In the genomic region with DNA sequence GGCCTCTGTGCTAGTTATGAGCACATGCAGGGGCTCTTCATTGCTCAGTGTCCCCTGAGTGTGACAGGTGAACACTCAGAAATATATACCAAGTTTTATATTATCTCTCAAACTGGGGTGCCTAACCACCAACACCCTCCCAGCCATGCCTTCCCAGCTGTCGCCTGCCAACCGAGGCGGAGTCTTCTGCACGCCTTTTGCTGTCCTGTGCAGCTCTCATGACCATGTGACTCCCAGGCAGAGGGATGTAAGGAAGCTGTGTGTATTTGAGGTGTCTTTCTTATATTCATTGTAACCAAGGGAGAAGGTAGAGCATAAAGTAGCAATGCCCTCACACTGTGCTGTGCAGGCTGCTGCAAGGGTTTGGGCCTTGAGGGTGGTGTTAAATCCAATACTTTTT, we compare ENCODE assay signal across 23 mouse cellular contexts.
DNase-seq lines count a peak whose midpoint lies in the region; ATAC-seq and TF ChIP-seq lines count a peak whose summit lies in the region.
"Had no signal": no experiment of that assay in that cellular context is flagged by ENCODE, and none has a peak within 500 bp of the region (broad histone marks: within the 10 kb centered on the region; RNA-seq: fewer than 3 reads in every experiment).

No protein-coding gene starts in this region.

- peak; percentile 27; the same call in 1 of the 2 replicates for ATAC-seq in embryonic facial prominence, embryonic 14.5 days (ENCODE audit: low read depth)
- ATAC-seq in midbrain, embryonic 16.5 days: peak; percentile 16; the same call in 1 of the 2 replicates
- ATAC-seq in midbrain, postnatal 0 days (ENCODE audit: low FRiP score): no peak
- ATAC-seq: activated CD4-positive, CD25-positive, alpha-beta regulatory T cell, adult 4 months; forebrain, embryonic 15.5 days; hindbrain, postnatal 0 days had no signal

- H3K4me1 ChIP-seq in embryonic facial prominence, embryonic 14.5 days (ENCODE audit: control insufficient read depth, insufficient read depth, low read length): peaks cover 6% of the 10 kb centered on the region; the same call in 1 of the 2 replicates
- H3K4me1 ChIP-seq in embryonic facial prominence, embryonic 10.5 days: peaks cover 6% of the 10 kb centered on the region; the same call in 1 of the 2 replicates
- H3K4me1 ChIP-seq in midbrain, embryonic 16.5 days (ENCODE audit: control insufficient read depth, insufficient read depth, low read length): peaks cover 16% of the 10 kb centered on the region; the same call in 1 of the 2 replicates
- no peaks in the 10 kb centered on the region for H3K4me1 ChIP-seq in midbrain, postnatal 0 days (ENCODE audit: insufficient read depth, low read length)
- H3K4me1 ChIP-seq in thymus, adult 2 months (replicated peaks; ENCODE audit: control insufficient read depth, insufficient read depth, low read length): no peaks in the 10 kb centered on the region

- H3K27ac ChIP-seq in embryonic facial prominence, embryonic 14.5 days (replicated peaks; ENCODE audit: low read depth, low read length): no peak overlapping the region
- H3K27ac ChIP-seq in embryonic facial prominence, embryonic 10.5 days (replicated peaks): no peak overlapping the region
- H3K27ac ChIP-seq in layer of hippocampus, adult 2 months: peak overlapping the region; percentile 91
- no peak overlapping the region for H3K27ac ChIP-seq in midbrain, embryonic 16.5 days (ENCODE audit: low read length)
- no peak overlapping the region for H3K27ac ChIP-seq in midbrain, postnatal 0 days (ENCODE audit: low read depth, low read length)
- H3K27ac ChIP-seq in thymus, adult 2 months (ENCODE audit: control insufficient read depth, insufficient read depth, low read length): no peak overlapping the region
- H3K27ac ChIP-seq: embryonic facial prominence, embryonic 12.5 days; forebrain, embryonic 15.5 days; heart, embryonic 15.5 days; hindbrain, postnatal 0 days had no signal

- no peak for TF ChIP-seq POLR2A in thymus, adult 2 months (IDR thresholded peaks at IDR 0.05; ENCODE audit: control insufficient read depth, extremely low read depth, insufficient read depth, low read length, poor library complexity)

- peaks cover 21% of the 10 kb centered on the region; the same call in 1 of the 2 replicates for H3K36me3 ChIP-seq in embryonic facial prominence, embryonic 14.5 days (ENCODE audit: control insufficient read depth, insufficient read depth, low read length)
- H3K36me3 ChIP-seq in embryonic facial prominence, embryonic 10.5 days (replicated peaks): peaks cover 32% of the 10 kb centered on the region
- H3K36me3 ChIP-seq in midbrain, embryonic 16.5 days (ENCODE audit: control insufficient read depth, insufficient read depth, low read length): no peaks in the 10 kb centered on the region; the same call in 1 of the 2 replicates
- peaks cover 7% of the 10 kb centered on the region; the same call in 1 of the 2 replicates for H3K36me3 ChIP-seq in midbrain, postnatal 0 days (ENCODE audit: insufficient read depth, low read length)
- peaks cover 6% of the 10 kb centered on the region; the same call in 1 of the 2 replicates for H3K36me3 ChIP-seq in thymus, adult 2 months (ENCODE audit: control insufficient read depth, insufficient read depth, low read length)
- H3K36me3 ChIP-seq: heart, embryonic 12.5 days; heart, embryonic 15.5 days had no signal

- no peak overlapping the region for H3K9ac ChIP-seq in embryonic facial prominence, embryonic 14.5 days (ENCODE audit: low read depth, low read length)
- no peak overlapping the region for H3K9ac ChIP-seq in midbrain, embryonic 16.5 days (ENCODE audit: low read depth, low read length)
- no peak overlapping the region for H3K9ac ChIP-seq in midbrain, postnatal 0 days (replicated peaks; ENCODE audit: low read length, poor library complexity, severe bottlenecking)
- H3K9ac ChIP-seq: embryonic facial prominence, embryonic 12.5 days; forebrain, embryonic 12.5 days; forebrain, embryonic 15.5 days; heart, embryonic 12.5 days; heart, embryonic 15.5 days had no signal

- no peaks in the 10 kb centered on the region for H3K9me3 ChIP-seq in embryonic facial prominence, embryonic 14.5 days (ENCODE audit: control insufficient read depth, low read length)
- H3K9me3 ChIP-seq in embryonic facial prominence, embryonic 10.5 days: no peaks in the 10 kb centered on the region
- no peaks in the 10 kb centered on the region for H3K9me3 ChIP-seq in midbrain, embryonic 16.5 days (replicated peaks; ENCODE audit: control insufficient read depth, low read length, poor library complexity, severe bottlenecking)
- H3K9me3 ChIP-seq in midbrain, postnatal 0 days (ENCODE audit: low read length): no peaks in the 10 kb centered on the region
- H3K9me3 ChIP-seq: embryonic facial prominence, embryonic 12.5 days; forebrain, embryonic 12.5 days; forebrain, embryonic 15.5 days; heart, embryonic 12.5 days; heart, embryonic 15.5 days had no signal

- no peak for TF ChIP-seq CTCF in layer of hippocampus, adult 2 months (conservative IDR thresholded peaks at IDR 0.05)
- no peak for TF ChIP-seq CTCF in midbrain, postnatal 0 days (IDR thresholded peaks at IDR 0.05)
- no peak for TF ChIP-seq CTCF in thymus, adult 2 months (IDR thresholded peaks at IDR 0.05; ENCODE audit: borderline replicate concordance, control insufficient read depth, extremely low read depth, insufficient read depth, low read length, poor library complexity)

- H3K4me2 ChIP-seq in embryonic facial prominence, embryonic 14.5 days (ENCODE audit: low read depth, low read length): no peak overlapping the region
- no peak overlapping the region for H3K4me2 ChIP-seq in midbrain, embryonic 16.5 days (ENCODE audit: low read length)
- H3K4me2 ChIP-seq in midbrain, postnatal 0 days (ENCODE audit: low read depth, low read length, poor library complexity, severe bottlenecking): no peak overlapping the region
- H3K4me2 ChIP-seq: embryonic facial prominence, embryonic 12.5 days; forebrain, embryonic 12.5 days; forebrain, embryonic 15.5 days; heart, embryonic 12.5 days; heart, embryonic 15.5 days; hindbrain, embryonic 14.5 days had no signal

- WGBS in embryonic facial prominence, embryonic 14.5 days: 55% methylated on average over 4 of the region's 4 CpGs
- WGBS in embryonic facial prominence, embryonic 10.5 days: 84% methylated on average over 4 of the region's 4 CpGs
- WGBS in midbrain, embryonic 16.5 days: 65% methylated on average over 4 of the region's 4 CpGs
- 67% methylated on average over 4 of the region's 4 CpGs for WGBS in midbrain, postnatal 0 days
- WGBS in thymus, adult 2 months: 42% methylated on average over 4 of the region's 4 CpGs

- no peak overlapping the region for H3K4me3 ChIP-seq in embryonic facial prominence, embryonic 14.5 days (ENCODE audit: low read depth, low read length)
- H3K4me3 ChIP-seq in embryonic facial prominence, embryonic 10.5 days: no peak overlapping the region
- H3K4me3 ChIP-seq in layer of hippocampus, adult 2 months: no peak overlapping the region
- H3K4me3 ChIP-seq in midbrain, embryonic 16.5 days (ENCODE audit: low read depth, low read length): no peak overlapping the region
- H3K4me3 ChIP-seq in midbrain, postnatal 0 days (ENCODE audit: low read depth, low read length): no peak overlapping the region
- H3K4me3 ChIP-seq in thymus, adult 2 months (ENCODE audit: control insufficient read depth, insufficient read depth, low read length): no peak overlapping the region
- H3K4me3 ChIP-seq: embryonic facial prominence, embryonic 12.5 days; erythroblast, embryonic 14.5 days; forebrain, embryonic 12.5 days; forebrain, embryonic 15.5 days; heart, embryonic 12.5 days; heart, embryonic 15.5 days had no signal

- H3K27me3 ChIP-seq in embryonic facial prominence, embryonic 14.5 days (replicated peaks; ENCODE audit: control insufficient read depth, insufficient read depth, low read length): no peaks in the 10 kb centered on the region
- no peaks in the 10 kb centered on the region for H3K27me3 ChIP-seq in embryonic facial prominence, embryonic 10.5 days (replicated peaks; ENCODE audit: low read depth, poor library complexity, severe bottlenecking)
- H3K27me3 ChIP-seq in midbrain, embryonic 16.5 days (ENCODE audit: control insufficient read depth, insufficient read depth, low read depth, low read length): no peaks in the 10 kb centered on the region
- no peaks in the 10 kb centered on the region for H3K27me3 ChIP-seq in midbrain, postnatal 0 days (ENCODE audit: insufficient read depth, low read length)
- no peaks in the 10 kb centered on the region for H3K27me3 ChIP-seq in thymus, adult 2 months (ENCODE audit: control insufficient read depth, insufficient read depth, low read length)
- H3K27me3 ChIP-seq: embryonic facial prominence, embryonic 12.5 days; forebrain, embryonic 15.5 days; heart, embryonic 12.5 days; heart, embryonic 15.5 days had no signal

- no peak for DNase-seq in embryonic facial prominence, embryonic 14.5 days (ENCODE audit: low spot score)
- no peak for DNase-seq in embryonic facial prominence, embryonic 10.5 days (ENCODE audit: low spot score)
- no peak for DNase-seq in layer of hippocampus, adult 2 months (ENCODE audit: low spot score in 2 of 2)
- DNase-seq in layer of hippocampus, adult 9-10 months (ENCODE audit: low spot score): no peak
- DNase-seq in midbrain, postnatal 0 days (ENCODE audit: low spot score): no peak
- no peak for DNase-seq in thymus, adult 2 months
- DNase-seq: adrenal gland, adult 8-10 months; adrenal gland, postnatal 25 days; cerebellum, adult 11-12 months; cerebellum, adult 8-10 months; cerebellum, postnatal 14 days; gastrocnemius, postnatal 10 days; heart, postnatal 4 days had no signal
